Mouse (Mus musculus): ENCODE data around the gene Gja3. TPM values are rescaled to one million over a fixed set of nuclear protein-coding genes. Genes with fewer than 3 reads are reported as not detected.
"Not testable (repeated sequence)": the region's sequence is repeated elsewhere in the genome, so short reads cannot be mapped to it uniquely, and the experiment has no call there.

Gja3 gene
- total and polyA plus RNA-seq, 2 experiments from 2014 or later: 0.05 to 0.62 TPM

GRCm38 (mm10) chr14:57060052-57060451 lies 2.2 kb upstream of the Gja3 start:
- H3K27ac ChIP-seq (ENCODE audit: low read depth, low read length); H3K9me3 ChIP-seq (ENCODE audit: low read length); H3K36me3 ChIP-seq (ENCODE audit: insufficient read depth, low read length); ATAC-seq (ENCODE audit: low FRiP score); H3K4me1 ChIP-seq (ENCODE audit: insufficient read depth, low read length); H3K4me2 ChIP-seq (ENCODE audit: low read depth, low read length, poor library complexity, severe bottlenecking); H3K9ac ChIP-seq (replicated peaks; ENCODE audit: low read length, poor library complexity, severe bottlenecking); H3K4me3 ChIP-seq (ENCODE audit: low read depth, low read length): not testable (repeated sequence)
- WGBS: 0% methylated on average over 1 of the region's 1 CpGs
- TF ChIP-seq CTCF (IDR thresholded peaks at IDR 0.05): peak; percentile 78
- peak; percentile 60 for DNase-seq (ENCODE audit: low spot score)
- peaks cover 34% of the 10 kb centered on the region for H3K27me3 ChIP-seq (ENCODE audit: insufficient read depth, low read length)

GRCm38 (mm10) chr14:57057204-57057562 lies 717 bp downstream of the Gja3 start:
- DNase-seq (ENCODE audit: low spot score) (no peak), ATAC-seq (ENCODE audit: low FRiP score) (no peak)
- peak overlapping the region; percentile 92 for H3K4me2 ChIP-seq (ENCODE audit: low read depth, low read length, poor library complexity, severe bottlenecking)
- no peaks in the 10 kb centered on the region for H3K4me1 ChIP-seq (ENCODE audit: insufficient read depth, low read length)
- 4% methylated on average over 19 of the region's 19 CpGs for WGBS
- H3K27me3 ChIP-seq (ENCODE audit: insufficient read depth, low read length): peaks cover 38% of the 10 kb centered on the region
- no peak for TF ChIP-seq CTCF (IDR thresholded peaks at IDR 0.05)
- no peaks in the 10 kb centered on the region for H3K9me3 ChIP-seq (ENCODE audit: low read length)
- no peaks in the 10 kb centered on the region for H3K36me3 ChIP-seq (ENCODE audit: insufficient read depth, low read length)
- no peak overlapping the region for H3K27ac ChIP-seq (ENCODE audit: low read depth, low read length)
- no peak overlapping the region for H3K9ac ChIP-seq (replicated peaks; ENCODE audit: low read length, poor library complexity, severe bottlenecking)
- peak overlapping the region; percentile 52 for H3K4me3 ChIP-seq (ENCODE audit: low read depth, low read length)

- Histone ChIP-seq H3K27ac (ENCODE audit: low read depth, low read length) (no peak overlapping the region), H3K4me2 (ENCODE audit: low read depth, low read length, poor library complexity, severe bottlenecking) (no peak overlapping the region), H3K36me3 (ENCODE audit: insufficient read depth, low read length) (no peaks in the 10 kb centered on the region), H3K4me1 (ENCODE audit: insufficient read depth, low read length) (no peaks in the 10 kb centered on the region), H3K9me3 (ENCODE audit: low read length) (no peaks in the 10 kb centered on the region), H3K4me3 (ENCODE audit: low read depth, low read length) (no peak overlapping the region), H3K9ac (replicated peaks; ENCODE audit: low read length, poor library complexity, severe bottlenecking) (no peak overlapping the region), H3K27me3 (ENCODE audit: insufficient read depth, low read length) (peaks cover 28% of the 10 kb centered on the region)
- no peak for TF ChIP-seq CTCF (IDR thresholded peaks at IDR 0.05)
- ATAC-seq (ENCODE audit: low FRiP score): no peak
- DNase-seq (ENCODE audit: low spot score): no peak
- 66% methylated on average over 6 of the region's 6 CpGs for WGBS
These were observed 5.2 kb downstream of the Gja3 start for GRCm38 (mm10) chr14:57052713-57053112.

- DNase-seq (ENCODE audit: low spot score) (no peak), ATAC-seq (ENCODE audit: low FRiP score) (no peak)
- Histone ChIP-seq H3K27ac (ENCODE audit: low read depth, low read length) (no peak overlapping the region), H3K9me3 (ENCODE audit: low read length) (no peaks in the 10 kb centered on the region), H3K9ac (replicated peaks; ENCODE audit: low read length, poor library complexity, severe bottlenecking) (no peak overlapping the region), H3K4me3 (ENCODE audit: low read depth, low read length) (no peak overlapping the region), H3K4me1 (ENCODE audit: insufficient read depth, low read length) (no peaks in the 10 kb centered on the region), H3K27me3 (ENCODE audit: insufficient read depth, low read length) (no peaks in the 10 kb centered on the region), H3K4me2 (ENCODE audit: low read depth, low read length, poor library complexity, severe bottlenecking) (no peak overlapping the region), H3K36me3 (ENCODE audit: insufficient read depth, low read length) (no peaks in the 10 kb centered on the region)
- 89% methylated on average over 6 of the region's 6 CpGs for WGBS
- no peak for TF ChIP-seq CTCF (IDR thresholded peaks at IDR 0.05)
These were observed 14.0 kb downstream of the Gja3 start for GRCm38 (mm10) chr14:57043863-57044262.

GRCm38 (mm10) chr14:57041439-57041838 lies 16.5 kb downstream of the Gja3 start:
- DNase-seq (ENCODE audit: low spot score): no peak
- H3K4me3 ChIP-seq (ENCODE audit: low read depth, low read length): no peak overlapping the region
- no peak overlapping the region for H3K4me2 ChIP-seq (ENCODE audit: low read depth, low read length, poor library complexity, severe bottlenecking)
- H3K36me3 ChIP-seq (ENCODE audit: insufficient read depth, low read length): no peaks in the 10 kb centered on the region
- no peaks in the 10 kb centered on the region for H3K9me3 ChIP-seq (ENCODE audit: low read length)
- ATAC-seq (ENCODE audit: low FRiP score): no peak
- H3K27ac ChIP-seq (ENCODE audit: low read depth, low read length): no peak overlapping the region
- no peak for TF ChIP-seq CTCF (IDR thresholded peaks at IDR 0.05)
- no peaks in the 10 kb centered on the region for H3K4me1 ChIP-seq (ENCODE audit: insufficient read depth, low read length)
- H3K27me3 ChIP-seq (ENCODE audit: insufficient read depth, low read length): no peaks in the 10 kb centered on the region
- WGBS: 63% methylated on average over 1 of the region's 1 CpGs
- H3K9ac ChIP-seq (replicated peaks; ENCODE audit: low read length, poor library complexity, severe bottlenecking): no peak overlapping the region

GRCm38 (mm10) chr14:57034926-57035498 lies 22.9 kb downstream of the Gja3 start:
- no peak for TF ChIP-seq CTCF (IDR thresholded peaks at IDR 0.05)
- no peak overlapping the region for H3K4me3 ChIP-seq (ENCODE audit: low read depth, low read length)
- ATAC-seq (ENCODE audit: low FRiP score): no peak
- H3K4me1 ChIP-seq (ENCODE audit: insufficient read depth, low read length): no peaks in the 10 kb centered on the region
- no peaks in the 10 kb centered on the region for H3K27me3 ChIP-seq (ENCODE audit: insufficient read depth, low read length)
- H3K9me3 ChIP-seq (ENCODE audit: low read length): no peaks in the 10 kb centered on the region
- no peak overlapping the region for H3K27ac ChIP-seq (ENCODE audit: low read depth, low read length)
- no peak overlapping the region for H3K9ac ChIP-seq (replicated peaks; ENCODE audit: low read length, poor library complexity, severe bottlenecking)
- WGBS: 75% methylated on average over 6 of the region's 6 CpGs
- no peak for DNase-seq (ENCODE audit: low spot score)
- no peaks in the 10 kb centered on the region for H3K36me3 ChIP-seq (ENCODE audit: insufficient read depth, low read length)
- H3K4me2 ChIP-seq (ENCODE audit: low read depth, low read length, poor library complexity, severe bottlenecking): no peak overlapping the region

Measured in midbrain, postnatal 0 days (tissue).